Mouse (Mus musculus) lung, postnatal 25 days (tissue): ENCODE results near the gene Gm5751.
A peak's percentile ranks its signal among the peaks of the same experiment; 100 is the strongest.
"Not testable (repeated sequence)": the region's sequence is repeated elsewhere in the genome, so short reads cannot be mapped to it uniquely, and the experiment has no call there.

ENCODE experiments used
- DNase-seq: peaks from one replicate; pipeline ENCODE4 v3.0.0; 2022; ENCODE audit warnings: low spot score

The Gm5751 gene

GRCm38 (mm10) chrX:8873953-8874352, at the start of gene Gm5751:
TSS of gene Gm5751 (plus strand) at chrX:8874253.
- DNase-seq: not testable (repeated sequence)

GRCm38 (mm10) chrX:8832043-8832442, 42.0 kb upstream of the Gm5751 start:
- DNase-seq: peak; percentile 15

GRCm38 (mm10) chrX:8843694-8844093, 30.4 kb upstream of the Gm5751 start, which contains the start of gene Gm6592:
TSS of gene Gm6592 (plus strand) at chrX:8843994.
- no peak for DNase-seq

- no peak for DNase-seq
Measured at GRCm38 (mm10) chrX:8852486-8852885, 21.6 kb upstream of the Gm5751 start.

GRCm38 (mm10) chrX:8864331-8864730, 9.7 kb upstream of the Gm5751 start:
- DNase-seq: peak; percentile 74

GRCm38 (mm10) chrX:8884336-8884735, 10.3 kb downstream of the Gm5751 start:
- no peak for DNase-seq

- DNase-seq: no peak
Measured at GRCm38 (mm10) chrX:8891975-8892342, 17.9 kb downstream of the Gm5751 start.

GRCm38 (mm10) chrX:8892343-8893155, 18.5 kb downstream of the Gm5751 start, which contains the start of gene B630019K06Rik:
TSS of gene B630019K06Rik (plus strand) at chrX:8892382.
- peak; percentile 74 for DNase-seq

- no peak for DNase-seq
Measured at GRCm38 (mm10) chrX:8893182-8893651, 19.2 kb downstream of the Gm5751 start.

GRCm38 (mm10) chrX:8900823-8901222, 26.8 kb downstream of the Gm5751 start:
- DNase-seq: no peak

- no peak for DNase-seq
Measured at GRCm38 (mm10) chrX:8901906-8902472, 27.9 kb downstream of the Gm5751 start.

- DNase-seq: no peak
Measured at GRCm38 (mm10) chrX:8921080-8921479, 47.0 kb downstream of the Gm5751 start.

- DNase-seq: no peak
Measured at GRCm38 (mm10) chrX:8921813-8922607, 48.0 kb downstream of the Gm5751 start.

GRCm38 (mm10) chrX:8927308-8927707, 53.3 kb downstream of the Gm5751 start:
- DNase-seq: no peak
